Mouse (Mus musculus) kidney, adult 8-10 months (tissue): ENCODE measurements around the gene Lrrc2.

ENCODE experiments used
- DNase-seq, 2 experiments: peaks; one replicate each; pipeline ENCODE4 v3.0.0; 2022

The Lrrc2 gene

GRCm38 (mm10) chr9:110989141-110989540 lies 37.8 kb downstream of the Lrrc2 start:
- DNase-seq = no peak

GRCm38 (mm10) chr9:110989543-110989942 lies 38.2 kb downstream of the Lrrc2 start:
- DNase-seq = peak in 1 of 2 experiments; percentile 33

- DNase-seq = peak; percentile 48 to 54
These were observed 38.9 kb downstream of the Lrrc2 start, which contains the start of gene Rtp3 for GRCm38 (mm10) chr9:110990204-110990603. Gene Rtp3 (minus strand): TSS chr9:110990583.

GRCm38 (mm10) chr9:110993281-110993709 lies 42.0 kb downstream of the Lrrc2 start:
- peak in 1 of 2 experiments; percentile 30 for DNase-seq

- DNase-seq = peak; percentile 84 to 88
These were observed 43.4 kb downstream of the Lrrc2 start for GRCm38 (mm10) chr9:110994716-110995172.

GRCm38 (mm10) chr9:110997245-110997644 lies 45.9 kb downstream of the Lrrc2 start:
- peak; percentile 64 to 79 for DNase-seq

- DNase-seq = peak in 1 of 2 experiments; percentile 17
These were observed 47.7 kb downstream of the Lrrc2 start for GRCm38 (mm10) chr9:110999056-110999455.

- peak; percentile 52 to 55 for DNase-seq
These were observed 48.5 kb downstream of the Lrrc2 start for GRCm38 (mm10) chr9:110999856-111000255.

GRCm38 (mm10) chr9:111001621-111002020 lies 50.3 kb downstream of the Lrrc2 start:
- DNase-seq = no peak

GRCm38 (mm10) chr9:111003279-111003678 lies 51.9 kb downstream of the Lrrc2 start:
- no peak for DNase-seq

- DNase-seq = no peak
These were observed 55.2 kb downstream of the Lrrc2 start for GRCm38 (mm10) chr9:111006544-111006943.

GRCm38 (mm10) chr9:111009763-111010162 lies 58.4 kb downstream of the Lrrc2 start:
- no peak for DNase-seq

- peak; percentile 30 to 45 for DNase-seq
These were observed 60.2 kb downstream of the Lrrc2 start for GRCm38 (mm10) chr9:111011550-111011949.

- peak; percentile 28 to 38 for DNase-seq
These were observed 60.7 kb downstream of the Lrrc2 start for GRCm38 (mm10) chr9:111012041-111012440.

- DNase-seq = no peak
These were observed 64.3 kb downstream of the Lrrc2 start for GRCm38 (mm10) chr9:111015658-111016057.

- DNase-seq = no peak
These were observed 67.7 kb downstream of the Lrrc2 start, which contains the start of gene Ltf for GRCm38 (mm10) chr9:111019022-111019421. Gene Ltf (plus strand): TSS chr9:111019271.

- DNase-seq = no peak
These were observed 75.4 kb downstream of the Lrrc2 start for GRCm38 (mm10) chr9:111026791-111027190.
